Mouse (Mus musculus) right cerebral cortex, postnatal 4 days (tissue): ENCODE results near the gene AA986860.

Source experiments
- DNase-seq: peaks from one replicate; pipeline ENCODE4 v3.0.0-alpha.2; 2022

AA986860 gene

DNA sequence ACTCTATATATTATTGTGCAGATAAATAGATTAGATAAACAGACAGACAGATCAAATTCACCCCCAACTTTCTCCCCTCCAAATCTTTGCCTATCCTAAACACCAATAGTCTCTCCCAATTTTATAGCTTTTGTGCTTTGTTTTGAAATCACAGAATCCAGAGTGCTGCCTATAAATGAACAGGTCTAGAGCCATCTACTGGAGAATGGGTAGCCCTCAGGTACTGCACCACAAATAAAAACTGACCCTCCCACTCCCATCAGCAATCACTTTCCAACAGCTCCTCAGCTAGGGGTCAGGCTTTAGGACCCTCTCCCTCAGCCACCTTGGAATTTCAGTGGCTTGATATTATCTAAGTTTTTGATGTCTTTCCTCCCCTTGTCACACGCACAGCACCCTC lies 44.9 kb downstream of the AA986860 start:
- DNase-seq: no peak

GRCm38 (mm10) chr1:130779867-130780266 lies 48.1 kb downstream of the AA986860 start:
- DNase-seq: no peak

- no peak for DNase-seq
Measured at GRCm38 (mm10) chr1:130784054-130784453, 52.3 kb downstream of the AA986860 start.

- no peak for DNase-seq
Measured at GRCm38 (mm10) chr1:130787001-130787400, 55.2 kb downstream of the AA986860 start.

DNA sequence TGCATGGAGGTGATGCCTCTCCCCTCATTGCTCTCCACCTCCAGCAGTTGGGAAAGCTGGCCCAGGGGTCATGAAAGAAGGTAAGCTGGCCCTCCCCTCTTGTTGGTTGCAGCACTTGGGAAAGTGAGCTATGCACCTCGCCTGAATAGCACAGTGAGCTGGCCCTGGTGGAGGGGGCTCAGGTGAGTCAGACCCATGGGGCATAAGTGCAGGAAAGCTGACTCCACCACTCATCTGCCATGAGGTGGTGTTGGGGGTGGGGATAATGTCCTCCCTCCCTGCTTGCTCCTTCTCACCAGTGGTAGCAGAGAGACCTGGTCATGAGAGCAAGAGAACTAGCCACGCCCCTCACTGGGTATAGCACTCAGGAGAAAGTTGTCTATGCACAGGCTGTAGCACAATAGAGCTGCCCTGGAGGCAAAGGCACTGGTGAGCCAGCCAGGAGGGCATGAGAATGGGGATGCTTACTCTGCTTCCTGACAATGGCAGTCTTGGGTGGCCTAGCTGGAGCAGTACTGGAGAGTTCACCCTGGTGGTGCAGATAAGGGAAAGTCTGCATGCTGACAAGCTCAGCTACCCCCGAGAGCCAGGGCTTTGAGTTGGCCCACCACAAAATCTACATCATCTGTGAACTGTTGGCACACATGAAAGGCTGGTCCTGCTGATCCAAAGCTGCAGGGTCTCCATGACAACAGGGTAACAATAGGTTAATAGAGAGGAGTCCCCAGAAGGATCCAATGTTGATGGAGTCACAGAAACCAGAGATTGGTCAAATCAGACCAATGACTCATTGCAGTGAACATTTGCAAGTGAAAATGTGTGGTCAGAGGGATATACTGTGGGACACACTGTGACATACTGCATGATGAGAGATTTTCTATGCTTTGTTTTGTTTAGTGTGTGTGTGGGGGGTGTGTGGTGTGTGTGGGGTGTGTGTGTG lies 58.0 kb downstream of the AA986860 start:
- DNase-seq: no peak
